Mouse (Mus musculus): ENCODE data around the gene Spata21. TPM values are rescaled to one million over a fixed set of nuclear protein-coding genes. Genes with fewer than 3 reads are reported as not detected.
A peak's percentile ranks its signal among the peaks of the same experiment; 100 is the strongest.
"Not testable (repeated sequence)": the region's sequence is repeated elsewhere in the genome, so short reads cannot be mapped to it uniquely, and the experiment has no call there.

Gene Spata21
- polyA plus RNA-seq, 1 experiment from 2014 or later, result 0.39 TPM

DNA sequence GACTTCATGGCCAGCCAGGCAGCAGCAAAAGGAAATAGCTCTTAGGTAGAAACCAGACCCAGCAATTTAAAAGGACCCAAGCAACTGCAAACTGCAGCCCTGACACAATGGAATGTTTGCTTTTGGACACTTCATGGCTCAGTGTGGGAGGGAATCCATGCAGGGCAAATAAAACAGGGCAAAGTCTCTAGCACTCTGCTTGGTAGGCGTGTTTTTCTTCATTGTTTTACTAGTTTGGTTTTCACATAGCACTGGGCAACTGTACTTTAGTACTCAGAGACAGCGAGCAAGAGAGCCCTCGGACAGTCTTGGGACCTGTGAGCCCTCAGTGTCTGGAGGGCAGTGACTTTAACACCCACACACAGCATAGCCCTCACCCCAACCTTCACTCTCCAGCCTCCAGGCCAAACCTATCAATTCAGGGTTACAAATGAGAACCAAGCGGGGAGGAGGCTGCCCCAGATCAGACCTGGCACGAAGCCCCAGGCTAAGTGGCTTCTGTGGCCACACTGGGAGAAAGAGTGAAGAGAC is 43.5 kb downstream of the Spata21 start:
- 0 out of 2 replicates have a peak, but pooled peaks cover 2% of the 10 kb centered on the region for H3K9me3 ChIP-seq (replicated peaks; ENCODE audit: control insufficient read depth, low read length, poor library complexity, severe bottlenecking)
- WGBS, result 56% methylated on average over 5 of the region's 5 CpGs

DNA sequence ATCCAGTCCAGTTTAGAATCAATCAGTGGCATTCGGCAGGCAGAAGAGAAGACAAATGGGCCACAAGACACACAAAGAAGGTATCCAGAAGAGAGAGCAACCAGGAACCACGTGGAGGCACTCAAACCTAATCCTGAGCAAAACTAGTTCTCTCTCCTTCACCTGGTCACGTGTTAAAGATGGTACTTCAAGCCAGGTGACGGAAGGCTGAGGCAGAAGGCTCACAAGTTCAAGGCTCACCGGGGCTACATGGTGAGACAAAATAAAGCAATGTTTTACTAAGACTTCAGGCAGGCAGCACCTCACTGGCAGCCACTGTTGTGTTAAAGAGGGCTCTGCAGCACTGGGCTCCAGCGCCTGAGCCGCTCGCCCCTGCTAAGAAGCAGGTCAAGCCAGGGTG is 44.1 kb downstream of the Spata21 start:
- H3K4me1 ChIP-seq (ENCODE audit: control insufficient read depth, insufficient read depth, low read length), result peaks cover 38% of the 10 kb centered on the region
- H3K4me3 ChIP-seq (ENCODE audit: low read depth, low read length), result no peak overlapping the region
- H3K9ac ChIP-seq (ENCODE audit: low read depth, low read length), result no peak overlapping the region
- WGBS, result 54% methylated on average over 8 of the region's 8 CpGs
- no peaks in the 10 kb centered on the region for H3K27me3 ChIP-seq (ENCODE audit: control insufficient read depth, insufficient read depth, low read depth, low read length)
- H3K27ac ChIP-seq (ENCODE audit: low read length), result no peak overlapping the region; the same call in 1 of the 2 replicates
- no peaks in the 10 kb centered on the region for H3K36me3 ChIP-seq (ENCODE audit: control insufficient read depth, insufficient read depth, low read length)
- H3K9me3 ChIP-seq (replicated peaks; ENCODE audit: control insufficient read depth, low read length, poor library complexity, severe bottlenecking), result no peaks in the 10 kb centered on the region
- ATAC-seq, result no peak
- H3K4me2 ChIP-seq (ENCODE audit: low read length), result no peak overlapping the region

More for the DNA sequence above, 43.5 kb downstream of the Spata21 start:
- Histone ChIP-seq H3K4me2 (ENCODE audit: low read length) (no peak overlapping the region), H3K27ac (ENCODE audit: low read length) (peak overlapping the region; percentile 58), H3K9ac (ENCODE audit: low read depth, low read length) (no peak overlapping the region), H3K4me1 (ENCODE audit: control insufficient read depth, insufficient read depth, low read length) (peaks cover 33% of the 10 kb centered on the region), H3K36me3 (ENCODE audit: control insufficient read depth, insufficient read depth, low read length) (0 out of 2 replicates have a peak, but pooled peaks cover 1% of the 10 kb centered on the region), H3K4me3 (ENCODE audit: low read depth, low read length) (no peak overlapping the region), H3K27me3 (ENCODE audit: control insufficient read depth, insufficient read depth, low read depth, low read length) (no peaks in the 10 kb centered on the region)
- ATAC-seq, result no peak

DNA sequence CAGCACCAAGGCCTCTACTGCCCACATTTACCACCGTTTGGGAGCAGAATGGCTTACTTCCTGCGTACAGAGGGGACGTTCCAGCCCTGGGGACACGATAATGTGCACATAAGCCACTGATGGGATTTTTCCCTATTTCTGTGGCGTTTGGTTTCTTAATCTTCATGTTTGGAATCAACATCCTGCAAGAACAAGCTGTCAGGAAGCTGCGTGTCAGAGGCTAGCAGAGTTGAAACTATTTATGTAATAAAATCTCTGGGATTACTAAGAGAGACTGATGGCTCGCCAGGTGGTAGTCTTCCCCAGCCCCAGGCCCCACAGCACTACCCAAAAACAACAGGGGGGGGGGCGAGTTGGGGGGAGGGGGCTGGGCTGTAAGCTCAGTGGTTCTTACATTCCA is 45.1 kb downstream of the Spata21 start:
- WGBS, result 59% methylated on average over 8 of the region's 8 CpGs
- peaks cover 47% of the 10 kb centered on the region for H3K4me1 ChIP-seq (ENCODE audit: control insufficient read depth, insufficient read depth, low read length)
- no peak overlapping the region for H3K9ac ChIP-seq (ENCODE audit: low read depth, low read length)
- no peak overlapping the region for H3K4me2 ChIP-seq (ENCODE audit: low read length)
- ATAC-seq, result no peak
- no peaks in the 10 kb centered on the region for H3K27me3 ChIP-seq (ENCODE audit: control insufficient read depth, insufficient read depth, low read depth, low read length)
- H3K4me3 ChIP-seq (ENCODE audit: low read depth, low read length), result no peak overlapping the region
- no peaks in the 10 kb centered on the region for H3K36me3 ChIP-seq (ENCODE audit: control insufficient read depth, insufficient read depth, low read length)
- H3K9me3 ChIP-seq (replicated peaks; ENCODE audit: control insufficient read depth, low read length, poor library complexity, severe bottlenecking), result no peaks in the 10 kb centered on the region
- H3K27ac ChIP-seq (ENCODE audit: low read length), result no peak overlapping the region

DNA sequence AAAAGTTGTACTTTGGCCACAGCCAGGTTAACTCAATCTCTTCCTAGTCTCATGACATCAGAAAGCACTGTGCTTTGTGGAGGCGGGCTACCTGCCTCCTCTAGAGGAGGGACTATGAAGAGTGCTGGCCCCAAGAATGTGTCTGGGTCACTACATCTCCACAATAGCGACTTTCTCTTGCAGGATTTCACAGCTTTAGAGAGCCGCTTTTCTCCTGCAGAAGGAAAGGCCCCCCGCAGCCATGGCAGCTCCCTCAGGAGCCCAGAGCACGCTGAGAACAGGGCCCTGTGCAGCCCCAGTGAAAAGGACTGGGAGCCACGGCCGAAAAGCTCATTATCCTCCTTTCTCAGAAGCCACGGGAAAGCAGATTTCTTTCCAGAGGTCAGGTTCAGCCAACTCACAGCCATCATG is 45.9 kb downstream of the Spata21 start:
- Histone ChIP-seq H3K27me3 (ENCODE audit: control insufficient read depth, insufficient read depth, low read depth, low read length) (no peaks in the 10 kb centered on the region), H3K9ac (ENCODE audit: low read depth, low read length) (peak overlapping the region; percentile 27; the same call in 1 of the 2 replicates), H3K9me3 (replicated peaks; ENCODE audit: control insufficient read depth, low read length, poor library complexity, severe bottlenecking) (no peaks in the 10 kb centered on the region), H3K27ac (ENCODE audit: low read length) (peak overlapping the region; percentile 48), H3K4me1 (ENCODE audit: control insufficient read depth, insufficient read depth, low read length) (peaks cover 52% of the 10 kb centered on the region), H3K4me2 (ENCODE audit: low read length) (no peak overlapping the region), H3K4me3 (ENCODE audit: low read depth, low read length) (no peak overlapping the region), H3K36me3 (ENCODE audit: control insufficient read depth, insufficient read depth, low read length) (no peaks in the 10 kb centered on the region)
- no peak for ATAC-seq
- WGBS, result 19% methylated on average over 8 of the region's 8 CpGs

DNA sequence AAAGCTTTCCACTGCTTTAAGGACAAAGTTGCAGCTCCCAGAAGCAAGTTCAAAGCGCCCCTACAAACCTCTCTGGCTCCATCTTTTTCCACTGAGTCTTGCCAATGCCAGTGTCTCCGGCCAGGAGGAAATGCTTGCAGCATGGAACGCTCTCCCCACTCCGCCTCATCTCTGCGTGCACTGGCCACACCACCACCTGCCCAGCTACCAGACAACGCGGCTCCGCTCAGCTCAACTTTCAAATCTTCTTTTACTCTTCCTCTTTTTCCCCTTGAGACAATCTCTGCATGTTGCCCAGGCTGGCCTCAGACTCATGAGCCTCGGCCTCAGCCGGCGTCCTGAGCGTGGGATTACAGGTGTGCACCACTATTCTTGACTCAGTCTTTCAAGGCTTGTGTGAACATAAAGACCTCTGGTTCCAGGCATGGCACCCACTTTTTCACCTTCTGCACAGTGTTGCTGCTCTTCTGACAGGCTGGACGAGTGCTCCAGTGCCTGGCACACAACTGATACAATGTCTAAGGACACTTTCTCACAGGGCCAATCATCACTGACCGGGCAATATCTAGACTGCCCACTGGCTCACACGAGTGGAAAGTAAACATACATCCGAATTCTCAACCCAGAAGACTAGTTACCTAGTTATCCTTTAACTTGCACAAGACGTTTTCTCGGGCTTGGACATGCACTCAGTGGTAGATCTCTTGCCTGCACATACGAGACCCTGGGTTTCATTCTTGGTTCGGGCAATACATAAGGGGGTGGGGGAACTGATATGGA is 46.8 kb downstream of the Spata21 start:
- no peaks in the 10 kb centered on the region for H3K27me3 ChIP-seq (ENCODE audit: control insufficient read depth, insufficient read depth, low read depth, low read length)
- WGBS, result 62% methylated on average over 20 of the region's 20 CpGs
- H3K4me2 ChIP-seq (ENCODE audit: low read length), result no peak overlapping the region
- peak overlapping the region; percentile 60 for H3K27ac ChIP-seq (ENCODE audit: low read length)
- no peaks in the 10 kb centered on the region for H3K36me3 ChIP-seq (ENCODE audit: control insufficient read depth, insufficient read depth, low read length)
- no peak overlapping the region for H3K4me3 ChIP-seq (ENCODE audit: low read depth, low read length)
- no peaks in the 10 kb centered on the region for H3K9me3 ChIP-seq (replicated peaks; ENCODE audit: control insufficient read depth, low read length, poor library complexity, severe bottlenecking)
- H3K9ac ChIP-seq (ENCODE audit: low read depth, low read length), result peak overlapping the region; percentile 27; the same call in 1 of the 2 replicates
- H3K4me1 ChIP-seq (ENCODE audit: control insufficient read depth, insufficient read depth, low read length), result peaks cover 52% of the 10 kb centered on the region
- no peak for ATAC-seq

DNA sequence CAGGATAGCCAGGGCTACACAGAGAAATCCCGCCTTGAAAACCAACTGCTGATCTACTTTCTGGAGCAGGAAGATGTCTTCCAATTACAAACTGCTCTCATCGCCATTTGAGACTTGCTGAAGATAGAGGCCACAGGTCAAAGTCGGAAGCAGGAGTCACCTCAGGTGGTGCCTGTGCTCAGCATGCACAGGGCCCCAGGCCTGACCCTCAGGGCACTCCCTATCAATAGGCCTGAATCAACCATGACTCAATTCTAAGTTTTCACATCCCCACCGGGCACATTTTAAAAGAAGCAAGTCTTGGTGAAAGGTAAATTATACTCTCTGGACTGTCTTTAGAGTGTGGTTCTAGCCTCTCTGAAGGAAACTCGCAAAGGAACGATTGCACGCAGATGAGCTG is 48.0 kb downstream of the Spata21 start:
- Histone ChIP-seq H3K27ac (ENCODE audit: low read length) (no peak overlapping the region), H3K9ac (ENCODE audit: low read depth, low read length) (no peak overlapping the region), H3K4me1 (ENCODE audit: control insufficient read depth, insufficient read depth, low read length) (peaks cover 51% of the 10 kb centered on the region), H3K27me3 (ENCODE audit: control insufficient read depth, insufficient read depth, low read depth, low read length) (no peaks in the 10 kb centered on the region), H3K4me3 (ENCODE audit: low read depth, low read length) (no peak overlapping the region), H3K4me2 (ENCODE audit: low read length) (no peak overlapping the region), H3K9me3 (replicated peaks; ENCODE audit: control insufficient read depth, low read length, poor library complexity, severe bottlenecking) (no peaks in the 10 kb centered on the region), H3K36me3 (ENCODE audit: control insufficient read depth, insufficient read depth, low read length) (no peaks in the 10 kb centered on the region)
- WGBS, result 73% methylated on average over 7 of the region's 7 CpGs
- no peak for ATAC-seq

DNA sequence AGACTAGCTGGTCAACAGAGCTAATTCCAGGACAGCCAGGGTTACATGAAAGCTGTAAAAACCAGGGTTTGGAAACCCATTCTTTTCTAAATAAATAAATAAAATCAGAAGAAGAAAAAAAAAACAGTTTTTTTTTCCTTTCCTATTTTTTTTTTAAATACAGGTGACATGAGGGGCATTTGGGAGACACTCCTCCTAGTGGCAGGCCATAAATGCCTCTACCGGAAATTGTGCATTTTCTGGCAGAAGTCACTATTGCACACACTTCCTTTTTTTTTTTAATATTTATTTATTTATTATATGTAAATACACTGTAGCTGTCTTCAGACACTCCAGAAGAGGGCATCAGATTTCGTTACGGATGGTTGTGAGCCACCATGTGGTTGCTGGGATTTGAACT is 49.6 kb downstream of the Spata21 start:
- H3K27ac ChIP-seq (ENCODE audit: low read length); H3K9me3 ChIP-seq (replicated peaks; ENCODE audit: control insufficient read depth, low read length, poor library complexity, severe bottlenecking); H3K4me3 ChIP-seq (ENCODE audit: low read depth, low read length); ATAC-seq; H3K27me3 ChIP-seq (ENCODE audit: control insufficient read depth, insufficient read depth, low read depth, low read length); H3K9ac ChIP-seq (ENCODE audit: low read depth, low read length); H3K36me3 ChIP-seq (ENCODE audit: control insufficient read depth, insufficient read depth, low read length): not testable (repeated sequence)
- Histone ChIP-seq H3K4me1 (ENCODE audit: control insufficient read depth, insufficient read depth, low read length) (peaks cover 40% of the 10 kb centered on the region), H3K4me2 (ENCODE audit: low read length) (peak overlapping the region; percentile 18; the same call in 1 of the 2 replicates)
- WGBS, result 90% methylated on average over 1 of the region's 3 CpGs

DNA sequence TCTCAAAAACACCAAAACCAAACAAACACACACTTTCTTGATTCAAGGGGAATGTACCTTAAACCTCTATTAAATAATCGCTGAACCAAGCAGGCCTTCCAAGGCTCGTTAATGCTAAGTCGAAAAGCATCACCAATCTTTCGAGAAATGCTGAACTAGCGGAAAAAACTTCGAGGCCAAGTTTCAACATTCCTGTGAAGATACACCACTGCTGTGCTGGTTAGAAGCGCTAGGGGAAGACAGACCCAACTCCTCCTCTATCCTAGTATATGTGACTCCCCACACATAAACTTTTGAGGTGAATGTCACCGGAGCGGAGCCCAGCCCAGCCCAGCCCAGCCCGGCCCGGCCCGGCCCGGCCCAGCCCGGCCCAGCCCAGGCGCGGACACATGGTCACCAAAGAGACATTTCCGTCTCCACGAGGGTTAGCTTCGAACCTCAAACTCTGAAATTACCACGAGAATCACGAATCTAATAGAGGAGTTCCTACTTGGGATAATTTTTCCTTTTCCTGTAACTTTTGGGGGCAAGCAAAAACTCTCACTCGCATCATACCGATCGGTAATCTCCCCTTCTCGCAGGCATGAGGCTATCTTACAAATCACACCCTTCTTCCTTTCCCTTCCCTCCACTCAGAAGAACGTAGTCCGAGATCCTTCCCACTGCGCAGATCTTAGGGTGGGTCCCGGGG is 50.4 kb downstream of the Spata21 start:
- H3K27ac ChIP-seq (ENCODE audit: low read length), result peak overlapping the region; percentile 95
- H3K9me3 ChIP-seq (replicated peaks; ENCODE audit: control insufficient read depth, low read length, poor library complexity, severe bottlenecking), result no peaks in the 10 kb centered on the region
- 5% methylated on average over 29 of the region's 29 CpGs for WGBS
- peaks cover 40% of the 10 kb centered on the region for H3K4me1 ChIP-seq (ENCODE audit: control insufficient read depth, insufficient read depth, low read length)
- H3K27me3 ChIP-seq (ENCODE audit: control insufficient read depth, insufficient read depth, low read depth, low read length), result no peaks in the 10 kb centered on the region
- H3K9ac ChIP-seq (ENCODE audit: low read depth, low read length), result peak overlapping the region; percentile 91
- H3K4me2 ChIP-seq (ENCODE audit: low read length), result peak overlapping the region; percentile 91
- ATAC-seq, result peak; percentile 7; the same call in 1 of the 2 replicates
- peak overlapping the region; percentile 95 for H3K4me3 ChIP-seq (ENCODE audit: low read depth, low read length)
- H3K36me3 ChIP-seq (ENCODE audit: control insufficient read depth, insufficient read depth, low read length), result no peaks in the 10 kb centered on the region

Data from midbrain, embryonic 16.5 days (tissue).